In genomic region chr16:24035767-24036166, GRCm38 (mm10) we compare ENCODE assay signal across 22 mouse cellular contexts. TPM values are rescaled to one million over a fixed set of nuclear protein-coding genes. Genes with fewer than 3 reads are reported as not detected.
"Had no signal": no experiment of that assay in that cellular context is flagged by ENCODE, and none has a peak within 500 bp of the region (broad histone marks: within the 10 kb centered on the region; RNA-seq: fewer than 3 reads in every experiment).

No protein-coding gene starts in this region.

- DNase-seq: kidney, adult 11 months; kidney, adult 8-10 months; kidney, postnatal 10 days; kidney, postnatal 36 days; left cerebral cortex, postnatal 4 days; liver; retina, postnatal 1 day; right cerebral cortex, postnatal 25 days; spleen, adult 18-20 months; thymus, postnatal 25 days had no signal

- H3K36me3 ChIP-seq: kidney, embryonic 15.5 days; limb, embryonic 13.5 days; liver, embryonic 12.5 days; liver, embryonic 15.5 days; midbrain, embryonic 10.5 days; midbrain, embryonic 13.5 days; neural tube, embryonic 13.5 days; stomach, embryonic 15.5 days had no signal

- H3K4me3 ChIP-seq: kidney, embryonic 15.5 days; limb, embryonic 13.5 days; liver, embryonic 12.5 days; liver, embryonic 15.5 days; megakaryocyte, embryonic 14.5 days; midbrain, embryonic 10.5 days; midbrain, embryonic 13.5 days; myocyte; neural tube, embryonic 13.5 days; stomach, embryonic 15.5 days had no signal

- H3K9me3 ChIP-seq: kidney, embryonic 15.5 days; liver, embryonic 15.5 days; midbrain, embryonic 10.5 days; midbrain, embryonic 13.5 days; neural tube, embryonic 13.5 days; stomach, embryonic 15.5 days had no signal

- H3K27ac ChIP-seq: kidney, embryonic 15.5 days; limb, embryonic 13.5 days; liver, embryonic 12.5 days; liver, embryonic 15.5 days; midbrain, embryonic 10.5 days; midbrain, embryonic 13.5 days; neural tube, embryonic 13.5 days; stomach, embryonic 15.5 days had no signal

- H3K9ac ChIP-seq: kidney, embryonic 15.5 days; limb, embryonic 13.5 days; liver, embryonic 12.5 days; liver, embryonic 15.5 days; midbrain, embryonic 13.5 days; neural tube, embryonic 13.5 days; stomach, embryonic 15.5 days had no signal

- ATAC-seq: liver, embryonic 12.5 days; midbrain, embryonic 13.5 days; midbrain, embryonic 16.5 days had no signal

- H3K4me2 ChIP-seq: kidney, embryonic 15.5 days; limb, embryonic 13.5 days; liver, embryonic 12.5 days; liver, embryonic 15.5 days; midbrain, embryonic 13.5 days; neural tube, embryonic 13.5 days; stomach, embryonic 15.5 days had no signal

- H3K27me3 ChIP-seq: kidney, embryonic 15.5 days; limb, embryonic 13.5 days; liver, embryonic 12.5 days; liver, embryonic 15.5 days; megakaryocyte, embryonic 14.5 days; midbrain, embryonic 13.5 days; neural tube, embryonic 13.5 days; stomach, embryonic 15.5 days had no signal

- H3K4me1 ChIP-seq: kidney, embryonic 15.5 days; limb, embryonic 13.5 days; liver, embryonic 12.5 days; midbrain, embryonic 10.5 days; midbrain, embryonic 13.5 days; neural tube, embryonic 13.5 days; stomach, embryonic 15.5 days had no signal

RNA-seq across cellular contexts. Expression of gene Gm37419, which starts 47.5 kb away (rescaled TPM):
- polyA plus RNA-seq: kidney, embryonic 15.5 days; limb, embryonic 13.5 days; liver, embryonic 12.5 days; liver, embryonic 15.5 days; midbrain, embryonic 10.5 days; midbrain, embryonic 13.5 days; midbrain, embryonic 16.5 days; myocyte; neural tube, embryonic 13.5 days; stomach, embryonic 15.5 days; thymus, postnatal 0 days had no signal
